Mouse (Mus musculus) spleen, adult 2 months (tissue): ENCODE data around the gene Fam50b. TPM values are rescaled to one million over a fixed set of nuclear protein-coding genes. Genes with fewer than 3 reads are reported as not detected.

Source experiments
- DNase-seq, 2 experiments: peaks; one replicate each; pipeline versions ENCODE4 v3.0.0 to v3.0.0-alpha.2; 2012 to 2021; ENCODE audit warnings: low spot score in 2 of 2, low read depth in 1 of 2
- H3K27ac ChIP-seq: fragments of 200-500 bp; 2 replicates; pipeline ENCODE4 v1.5.1; 2012; ENCODE audit warnings: low read length, inconsistent platforms; ENCODE audit not compliant: insufficient read depth
- H3K27me3 ChIP-seq: fragments of 200-500 bp; 2 replicates; pipeline ENCODE4 v1.6.1; 2012; ENCODE audit warnings: mild to moderate bottlenecking, moderate library complexity, low read length, inconsistent platforms; ENCODE audit not compliant: control insufficient read depth, insufficient read depth
- H3K36me3 ChIP-seq: fragments of 200-500 bp; 2 replicates; pipeline ENCODE4 v1.6.1; 2012; ENCODE audit warnings: mild to moderate bottlenecking, low read length, inconsistent platforms; ENCODE audit not compliant: control insufficient read depth, insufficient read depth
- H3K4me1 ChIP-seq: fragments of 200-500 bp; 2 replicates; pipeline ENCODE4 v1.6.1; 2011; ENCODE audit warnings: inconsistent platforms; ENCODE audit not compliant: control insufficient read depth, insufficient read depth, insufficient read length
- H3K4me3 ChIP-seq: fragments of 200-500 bp; 2 replicates; pipeline ENCODE4 v1.5.1; 2011; ENCODE audit warnings: mild to moderate bottlenecking, inconsistent platforms; ENCODE audit not compliant: insufficient read depth, insufficient read length; ENCODE audit errors: extremely low read depth
- CTCF ChIP-seq: fragments of 200-500 bp; IDR thresholded peaks from 2 replicates; pipeline ENCODE4 v1.5.1; 2011; ENCODE audit warnings: mild to moderate bottlenecking, inconsistent platforms; ENCODE audit not compliant: insufficient read depth, insufficient read length, insufficient replicate concordance; ENCODE audit errors: extremely low read depth
- POLR2A ChIP-seq: fragments of 200-500 bp; IDR thresholded peaks from 2 replicates; pipeline ENCODE4 v1.6.1; 2011; ENCODE audit warnings: low read depth, low read length, inconsistent platforms
- WGBS: fragments of 180-500 bp; shearing (Covaris S2); methylation state at CpG from one replicate; pipeline ENCODE4 v1.1.7; 2018; 5-methylcytosine and 5-hydroxymethylcytosine counted together
- polyA plus RNA-seq: library from polyadenylated mRNA; depleted of rRNA; stranded (reverse); fragments of >200 nt; gene quantifications from 2 replicates; pipeline ENCODE4 v1.2.3, GENCODE M21; 2012; rRNA removed

Fam50b gene
- polyA plus RNA-seq, 1 experiment = not detected

GRCm38 (mm10) chr13:34787546-34787945 is 52.9 kb downstream of the Fam50b start:
- Histone ChIP-seq H3K4me1 (no peaks in the 10 kb centered on the region), H3K36me3 (no peaks in the 10 kb centered on the region), H3K4me3 (no peak overlapping the region), H3K27ac (no peak overlapping the region), H3K27me3 (no peaks in the 10 kb centered on the region)
- no peak for DNase-seq
- 64% methylated on average over 5 of the region's 5 CpGs for WGBS
- TF ChIP-seq POLR2A = no peak
- TF ChIP-seq CTCF = no peak

GRCm38 (mm10) chr13:34789176-34789818 is 54.6 kb downstream of the Fam50b start:
- no peak for TF ChIP-seq POLR2A
- TF ChIP-seq CTCF = no peak
- 84% methylated on average over 3 of the region's 3 CpGs for WGBS
- Histone ChIP-seq H3K27me3 (no peaks in the 10 kb centered on the region), H3K4me3 (no peak overlapping the region), H3K36me3 (no peaks in the 10 kb centered on the region), H3K27ac (no peak overlapping the region), H3K4me1 (peaks cover 4% of the 10 kb centered on the region; the same call in 1 of the 2 replicates)
- no peak for DNase-seq

GRCm38 (mm10) chr13:34793066-34793465 is 58.4 kb downstream of the Fam50b start:
- 46% methylated on average over 7 of the region's 7 CpGs for WGBS
- no peaks in the 10 kb centered on the region for H3K36me3 ChIP-seq
- H3K4me3 ChIP-seq = no peak overlapping the region
- TF ChIP-seq POLR2A = no peak
- TF ChIP-seq CTCF = no peak
- H3K27ac ChIP-seq = no peak overlapping the region
- peaks cover 4% of the 10 kb centered on the region; the same call in 1 of the 2 replicates for H3K4me1 ChIP-seq
- H3K27me3 ChIP-seq = no peaks in the 10 kb centered on the region
- DNase-seq = no peak

- Histone ChIP-seq H3K36me3 (no peaks in the 10 kb centered on the region), H3K4me1 (peaks cover 4% of the 10 kb centered on the region; the same call in 1 of the 2 replicates), H3K27me3 (no peaks in the 10 kb centered on the region), H3K27ac (no peak overlapping the region), H3K4me3 (no peak overlapping the region)
- TF ChIP-seq POLR2A (no peak), CTCF (peak; percentile 49; the same call in 1 of the 2 replicates)
- WGBS = 35% methylated on average over 2 of the region's 2 CpGs
- peak; percentile 43 to 64 for DNase-seq
These were observed 59.2 kb downstream of the Fam50b start for GRCm38 (mm10) chr13:34793816-34794215.

GRCm38 (mm10) chr13:34794426-34794825 is 59.8 kb downstream of the Fam50b start:
- TF ChIP-seq CTCF (no peak), POLR2A (no peak)
- no peak overlapping the region for H3K4me3 ChIP-seq
- H3K36me3 ChIP-seq = no peaks in the 10 kb centered on the region
- 75% methylated on average over 2 of the region's 2 CpGs for WGBS
- DNase-seq = no peak
- peaks cover 4% of the 10 kb centered on the region; the same call in 1 of the 2 replicates for H3K4me1 ChIP-seq
- no peak overlapping the region for H3K27ac ChIP-seq
- no peaks in the 10 kb centered on the region for H3K27me3 ChIP-seq

Other genes with a start within 250 kb of the Fam50b start
- 41.9 and 47.4 TPM in 2 replicates for gene Pxdc1, start 81.4 kb upstream of the Fam50b start, polyA plus RNA-seq
- gene Prpf4b, start 140.5 kb downstream of the Fam50b start, polyA plus RNA-seq = 6.8 and 9.1 TPM in 2 replicates
- not detected in 2 replicates for gene Fam217a, start 189.5 kb downstream of the Fam50b start, polyA plus RNA-seq
- not detected in 2 replicates for gene 4933417A18Rik, start 189.6 kb downstream of the Fam50b start, polyA plus RNA-seq
- 0.07 TPM in 1 of 2 replicates, not detected in the other for gene Eci3, start 229.0 kb downstream of the Fam50b start, polyA plus RNA-seq